Mouse (Mus musculus): ENCODE measurements around the gene Dmac1. TPM values are rescaled to one million over a fixed set of nuclear protein-coding genes. Genes with fewer than 3 reads are reported as not detected.
A peak's percentile ranks its signal among the peaks of the same experiment; 100 is the strongest.

The Dmac1 gene
- total and polyA plus RNA-seq, 3 experiments: 107 to 204 (median 110) TPM

- DNase-seq (ENCODE audit: low read depth, low spot score): peak; percentile 46
- peaks cover 9% of the 10 kb centered on the region for H3K79me2 ChIP-seq (ENCODE audit: control insufficient read depth, insufficient read depth, low read length, poor library complexity)
- H3K9me3 ChIP-seq (replicated peaks; ENCODE audit: insufficient read depth, low read length): no peaks in the 10 kb centered on the region
- H3K9ac ChIP-seq (ENCODE audit: control insufficient read depth, low read depth, low read length, poor library complexity, severe bottlenecking): peak overlapping the region; percentile 98
- peaks cover 0 to 23% of the 10 kb centered on the region in 2 experiments; a peak in 2 of 4 replicates for H3K36me3 ChIP-seq (ENCODE audit: control insufficient read depth in 1 of 2, insufficient read depth in 2 of 2, low read length in 2 of 2)
- peak overlapping the region; percentile 38; the same call in 1 of the 2 replicates for H3K27ac ChIP-seq (ENCODE audit: control insufficient read depth, low read depth, low read length)
- H3K27me3 ChIP-seq (ENCODE audit: control insufficient read depth in 1 of 2, insufficient read depth in 2 of 2, low read length in 2 of 2): no peaks in the 10 kb centered on the region
- TF ChIP-seq GATA1 (IDR thresholded peaks at IDR 0.05; ENCODE audit: low read depth, low read length) (no peak), MAX (IDR thresholded peaks at IDR 0.05; ENCODE audit: low read length) (0 out of 2 replicates have a peak, but pooled peaks have one; percentile 34)
- peaks cover 7 to 9% of the 10 kb centered on the region in 2 experiments for H3K4me1 ChIP-seq (ENCODE audit: control insufficient read depth in 1 of 2, insufficient read depth in 2 of 2, low read length in 2 of 2)
- H3K4me3 ChIP-seq (ENCODE audit: control insufficient read depth in 1 of 2, insufficient read depth in 1 of 2, low read depth in 2 of 2, low read length in 2 of 2): peak overlapping the region; percentile 75 to 85
Measured at GRCm38 (mm10) chr4:75277467-75278196, 473 bp downstream of the Dmac1 start.

GRCm38 (mm10) chr4:75275737-75276136, 2.4 kb downstream of the Dmac1 start:
- Histone ChIP-seq H3K79me2 (ENCODE audit: control insufficient read depth, insufficient read depth, low read length, poor library complexity) (peaks cover 9% of the 10 kb centered on the region), H3K36me3 (ENCODE audit: control insufficient read depth in 1 of 2, insufficient read depth in 2 of 2, low read length in 2 of 2) (peaks cover 0 to 26% of the 10 kb centered on the region in 2 experiments; a peak in 2 of 4 replicates), H3K27me3 (ENCODE audit: control insufficient read depth in 1 of 2, insufficient read depth in 2 of 2, low read length in 2 of 2) (no peaks in the 10 kb centered on the region), H3K9ac (ENCODE audit: control insufficient read depth, low read depth, low read length, poor library complexity, severe bottlenecking) (no peak overlapping the region), H3K4me3 (ENCODE audit: control insufficient read depth in 1 of 2, insufficient read depth in 1 of 2, low read depth in 2 of 2, low read length in 2 of 2) (no peak overlapping the region), H3K4me1 (ENCODE audit: control insufficient read depth in 1 of 2, insufficient read depth in 2 of 2, low read length in 2 of 2) (peaks cover 9% of the 10 kb centered on the region in 2 experiments), H3K27ac (ENCODE audit: control insufficient read depth, low read depth, low read length) (no peak overlapping the region), H3K9me3 (replicated peaks; ENCODE audit: insufficient read depth, low read length) (no peaks in the 10 kb centered on the region)
- no peak for DNase-seq (ENCODE audit: low read depth, low spot score)
- TF ChIP-seq E2F4 (IDR thresholded peaks at IDR 0.05; ENCODE audit: borderline replicate concordance, low read depth, low read length): no peak
- TF ChIP-seq MYB (IDR thresholded peaks at IDR 0.05; ENCODE audit: low read depth, low read length): no peak
- TF ChIP-seq RAD21 (IDR thresholded peaks at IDR 0.05; ENCODE audit: low read depth, low read length): no peak
- no peak for TF ChIP-seq POLR2AphosphoS2 (IDR thresholded peaks at IDR 0.05; ENCODE audit: low read length)
- TF ChIP-seq MAX (IDR thresholded peaks at IDR 0.05; ENCODE audit: low read length): no peak
- TF ChIP-seq CTCF (IDR thresholded peaks at IDR 0.05 in 2 of 3, conservative IDR thresholded peaks at IDR 0.05 in 1 of 3; ENCODE audit: control insufficient read depth in 1 of 3, insufficient read depth in 1 of 3, low read depth in 2 of 3, low read length in 3 of 3, poor library complexity in 1 of 3, severe bottlenecking in 1 of 3): no peak
- TF ChIP-seq MAZ (IDR thresholded peaks at IDR 0.05; ENCODE audit: low read depth, low read length): no peak
- TF ChIP-seq MYC (IDR thresholded peaks at IDR 0.05; ENCODE audit: low read depth, low read length): no peak
- no peak for TF ChIP-seq TBP (IDR thresholded peaks at IDR 0.05; ENCODE audit: low read depth, low read length)

- H3K79me2 ChIP-seq (ENCODE audit: control insufficient read depth, insufficient read depth, low read length, poor library complexity): no peaks in the 10 kb centered on the region
- no peak for TF ChIP-seq TAL1 (IDR thresholded peaks at IDR 0.05; ENCODE audit: low read length)
- no peak for TF ChIP-seq USF1 (IDR thresholded peaks at IDR 0.05; ENCODE audit: low read depth, low read length)
- no peak for TF ChIP-seq CHD1 (IDR thresholded peaks at IDR 0.05; ENCODE audit: low read depth, low read length)
- TF ChIP-seq POLR2AphosphoS5 (IDR thresholded peaks at IDR 0.05; ENCODE audit: borderline replicate concordance, low read depth, low read length): no peak
- TF ChIP-seq POLR2A (IDR thresholded peaks at IDR 0.05; ENCODE audit: control insufficient read depth in 1 of 2, insufficient read depth in 1 of 2, low read depth in 1 of 2, low read length in 2 of 2, poor library complexity in 1 of 2): no peak
- TF ChIP-seq KAT2A (conservative IDR thresholded peaks at IDR 0.05; ENCODE audit: low read depth, low read length): no peak
- no peak for TF ChIP-seq MAZ (IDR thresholded peaks at IDR 0.05; ENCODE audit: low read depth, low read length)
- TF ChIP-seq BHLHE40 (IDR thresholded peaks at IDR 0.05; ENCODE audit: borderline replicate concordance, low read depth, low read length): no peak
- TF ChIP-seq RAD21 (IDR thresholded peaks at IDR 0.05; ENCODE audit: low read depth, low read length): no peak
- no peak for TF ChIP-seq HCFC1 (IDR thresholded peaks at IDR 0.05; ENCODE audit: low read depth, low read length)
- TF ChIP-seq ZNF384 (IDR thresholded peaks at IDR 0.05; ENCODE audit: low read depth, low read length): no peak
- TF ChIP-seq UBTF (IDR thresholded peaks at IDR 0.05; ENCODE audit: borderline replicate concordance, insufficient read depth, low read depth, low read length): no peak
- TF ChIP-seq TCF12 (IDR thresholded peaks at IDR 0.05; ENCODE audit: low read depth, low read length): no peak
- TF ChIP-seq MAX (IDR thresholded peaks at IDR 0.05; ENCODE audit: low read length): no peak
- TF ChIP-seq SIN3A (IDR thresholded peaks at IDR 0.05; ENCODE audit: low read length): no peak
- TF ChIP-seq RCOR1 (IDR thresholded peaks at IDR 0.05; ENCODE audit: low read depth, low read length): no peak
- TF ChIP-seq TBP (IDR thresholded peaks at IDR 0.05; ENCODE audit: low read depth, low read length): no peak
- no peak for TF ChIP-seq SMC3 (IDR thresholded peaks at IDR 0.05; ENCODE audit: low read depth, low read length)
- peaks cover 0 to 31% of the 10 kb centered on the region in 2 experiments; a peak in 2 of 4 replicates for H3K36me3 ChIP-seq (ENCODE audit: control insufficient read depth in 1 of 2, insufficient read depth in 2 of 2, low read length in 2 of 2)
- DNase-seq (ENCODE audit: low read depth, low spot score): peak; percentile 63
- no peaks in the 10 kb centered on the region for H3K9me3 ChIP-seq (replicated peaks; ENCODE audit: insufficient read depth, low read length)
- H3K27ac ChIP-seq (ENCODE audit: control insufficient read depth, low read depth, low read length): peak overlapping the region; percentile 97
- H3K4me3 ChIP-seq (ENCODE audit: control insufficient read depth in 1 of 2, insufficient read depth in 1 of 2, low read depth in 2 of 2, low read length in 2 of 2): peak overlapping the region in 1 of 2 experiments; percentile 36; a peak in 2 of 4 replicates
- H3K9ac ChIP-seq (ENCODE audit: control insufficient read depth, low read depth, low read length, poor library complexity, severe bottlenecking): peak overlapping the region; percentile 21; the same call in 1 of the 2 replicates
- H3K27me3 ChIP-seq (ENCODE audit: control insufficient read depth in 1 of 2, insufficient read depth in 2 of 2, low read length in 2 of 2): no peaks in the 10 kb centered on the region
- H3K4me1 ChIP-seq (ENCODE audit: control insufficient read depth in 1 of 2, insufficient read depth in 2 of 2, low read length in 2 of 2): peaks cover 6 to 17% of the 10 kb centered on the region in 2 experiments
Measured at GRCm38 (mm10) chr4:75267866-75268265, 10.2 kb downstream of the Dmac1 start.

All from MEL (cell line).